Mouse (Mus musculus): ENCODE results near the gene Pak6. TPM values are rescaled to one million over a fixed set of nuclear protein-coding genes. Genes with fewer than 3 reads are reported as not detected.

The Pak6 gene
- polyA plus RNA-seq, 1 experiment from 2014 or later: 6.8 TPM

GRCm38 (mm10) chr2:118669245-118669644 lies 6.1 kb downstream of the Pak6 start:
- no peak for ATAC-seq (ENCODE audit: low FRiP score)
- Histone ChIP-seq H3K4me3 (no peak overlapping the region), H3K4me1 (peaks cover 5% of the 10 kb centered on the region; the same call in 1 of the 2 replicates), H3K27ac (no peak overlapping the region), H3K36me3 (no peaks in the 10 kb centered on the region), H3K9ac (no peak overlapping the region), H3K4me2 (replicated peaks) (no peak overlapping the region), H3K9me3 (replicated peaks) (no peaks in the 10 kb centered on the region), H3K27me3 (peaks cover 29% of the 10 kb centered on the region)
- 66% methylated on average over 6 of the region's 6 CpGs for WGBS

- Histone ChIP-seq H3K27ac (no peak overlapping the region), H3K4me3 (no peak overlapping the region)
- 32% methylated on average over 2 of the region's 2 CpGs for WGBS
These were observed 6.7 kb downstream of the Pak6 start for GRCm38 (mm10) chr2:118669785-118670184.

GRCm38 (mm10) chr2:118671728-118672127 lies 8.6 kb downstream of the Pak6 start:
- ATAC-seq (ENCODE audit: low FRiP score): no peak
- 50% methylated on average over 1 of the region's 1 CpGs for WGBS
- peaks cover 46% of the 10 kb centered on the region for H3K27me3 ChIP-seq

More at GRCm38 (mm10) chr2:118669785-118670184, 6.7 kb downstream of the Pak6 start:
- ATAC-seq (ENCODE audit: low FRiP score): no peak
- peaks cover 5% of the 10 kb centered on the region; the same call in 1 of the 2 replicates for H3K4me1 ChIP-seq
- H3K36me3 ChIP-seq: no peaks in the 10 kb centered on the region
- H3K9ac ChIP-seq: no peak overlapping the region
- peaks cover 32% of the 10 kb centered on the region for H3K27me3 ChIP-seq
- H3K4me2 ChIP-seq (replicated peaks): no peak overlapping the region
- H3K9me3 ChIP-seq (replicated peaks): no peaks in the 10 kb centered on the region

GRCm38 (mm10) chr2:118673686-118674465 lies 10.8 kb downstream of the Pak6 start:
- Histone ChIP-seq H3K27me3 (peaks cover 67% of the 10 kb centered on the region), H3K27ac (no peak overlapping the region), H3K9ac (no peak overlapping the region), H3K36me3 (no peaks in the 10 kb centered on the region), H3K4me2 (replicated peaks) (no peak overlapping the region), H3K4me1 (peaks cover 14% of the 10 kb centered on the region), H3K9me3 (replicated peaks) (no peaks in the 10 kb centered on the region), H3K4me3 (no peak overlapping the region)
- WGBS: 21% methylated on average over 15 of the region's 15 CpGs
- ATAC-seq (ENCODE audit: low FRiP score): no peak

More at GRCm38 (mm10) chr2:118671728-118672127, 8.6 kb downstream of the Pak6 start:
- no peak overlapping the region for H3K27ac ChIP-seq
- no peak overlapping the region for H3K4me2 ChIP-seq (replicated peaks)
- no peak overlapping the region for H3K4me3 ChIP-seq
- no peak overlapping the region for H3K9ac ChIP-seq
- H3K36me3 ChIP-seq: no peaks in the 10 kb centered on the region
- H3K4me1 ChIP-seq: peaks cover 3% of the 10 kb centered on the region
- H3K9me3 ChIP-seq (replicated peaks): no peaks in the 10 kb centered on the region

GRCm38 (mm10) chr2:118674500-118674899 lies 11.4 kb downstream of the Pak6 start:
- H3K4me2 ChIP-seq (replicated peaks): no peak overlapping the region
- H3K36me3 ChIP-seq: no peaks in the 10 kb centered on the region
- WGBS: 18% methylated on average over 7 of the region's 7 CpGs
- no peak overlapping the region for H3K9ac ChIP-seq
- H3K27me3 ChIP-seq: peaks cover 73% of the 10 kb centered on the region
- H3K4me3 ChIP-seq: no peak overlapping the region
- no peak overlapping the region for H3K27ac ChIP-seq
- no peaks in the 10 kb centered on the region for H3K9me3 ChIP-seq (replicated peaks)
- peaks cover 14% of the 10 kb centered on the region for H3K4me1 ChIP-seq
- ATAC-seq (ENCODE audit: low FRiP score): no peak

GRCm38 (mm10) chr2:118676839-118677741 lies 14.0 kb downstream of the Pak6 start:
- peaks cover 14% of the 10 kb centered on the region for H3K4me1 ChIP-seq
- no peak overlapping the region for H3K27ac ChIP-seq
- H3K4me3 ChIP-seq: peak overlapping the region; percentile 52
- H3K9me3 ChIP-seq (replicated peaks): no peaks in the 10 kb centered on the region
- H3K36me3 ChIP-seq: no peaks in the 10 kb centered on the region
- peak; percentile 33; the same call in 1 of the 2 replicates for ATAC-seq (ENCODE audit: low FRiP score)
- H3K4me2 ChIP-seq (replicated peaks): peak overlapping the region; percentile 96
- H3K27me3 ChIP-seq: peaks cover 86% of the 10 kb centered on the region
- under 1% methylated on average over 84 of the region's 89 CpGs for WGBS
- peak overlapping the region; percentile 59 for H3K9ac ChIP-seq

GRCm38 (mm10) chr2:118677817-118678216 lies 14.7 kb downstream of the Pak6 start:
- 0 out of 2 replicates have a peak overlapping the region, but pooled peaks have one; percentile 59 for H3K9ac ChIP-seq
- H3K36me3 ChIP-seq: no peaks in the 10 kb centered on the region
- peak overlapping the region; percentile 96 for H3K4me2 ChIP-seq (replicated peaks)
- no peaks in the 10 kb centered on the region for H3K9me3 ChIP-seq (replicated peaks)
- H3K27me3 ChIP-seq: peaks cover 82% of the 10 kb centered on the region
- peaks cover 14% of the 10 kb centered on the region for H3K4me1 ChIP-seq
- no peak for ATAC-seq (ENCODE audit: low FRiP score)
- peak overlapping the region; percentile 52 for H3K4me3 ChIP-seq
- 13% methylated on average over 4 of the region's 4 CpGs for WGBS
- no peak overlapping the region for H3K27ac ChIP-seq

- no peak for ATAC-seq (ENCODE audit: low FRiP score)
- Histone ChIP-seq H3K9ac (no peak overlapping the region), H3K4me1 (peaks cover 14% of the 10 kb centered on the region), H3K9me3 (replicated peaks) (no peaks in the 10 kb centered on the region), H3K36me3 (no peaks in the 10 kb centered on the region), H3K27me3 (peaks cover 64% of the 10 kb centered on the region), H3K27ac (no peak overlapping the region), H3K4me3 (no peak overlapping the region), H3K4me2 (replicated peaks) (no peak overlapping the region)
- WGBS: 81% methylated on average over 3 of the region's 3 CpGs
These were observed 16.5 kb downstream of the Pak6 start for GRCm38 (mm10) chr2:118679577-118679976.

GRCm38 (mm10) chr2:118680926-118681325 lies 17.8 kb downstream of the Pak6 start:
- no peaks in the 10 kb centered on the region for H3K9me3 ChIP-seq (replicated peaks)
- no peak overlapping the region for H3K9ac ChIP-seq
- H3K27me3 ChIP-seq: peaks cover 52% of the 10 kb centered on the region
- no peak for ATAC-seq (ENCODE audit: low FRiP score)
- no peak overlapping the region for H3K4me2 ChIP-seq (replicated peaks)
- no peaks in the 10 kb centered on the region for H3K36me3 ChIP-seq
- H3K4me1 ChIP-seq: peaks cover 14% of the 10 kb centered on the region
- no peak overlapping the region for H3K27ac ChIP-seq
- 91% methylated on average over 6 of the region's 6 CpGs for WGBS
- H3K4me3 ChIP-seq: no peak overlapping the region

GRCm38 (mm10) chr2:118682544-118683260 lies 19.6 kb downstream of the Pak6 start:
- H3K27me3 ChIP-seq: peaks cover 39% of the 10 kb centered on the region
- no peaks in the 10 kb centered on the region for H3K9me3 ChIP-seq (replicated peaks)
- no peak for ATAC-seq (ENCODE audit: low FRiP score)
- H3K36me3 ChIP-seq: no peaks in the 10 kb centered on the region
- no peak overlapping the region for H3K4me2 ChIP-seq (replicated peaks)
- no peak overlapping the region for H3K4me3 ChIP-seq
- WGBS: 48% methylated on average over 8 of the region's 8 CpGs
- no peak overlapping the region for H3K9ac ChIP-seq
- H3K27ac ChIP-seq: no peak overlapping the region
- peaks cover under 1% of the 10 kb centered on the region for H3K4me1 ChIP-seq

- Histone ChIP-seq H3K4me1 (no peaks in the 10 kb centered on the region), H3K27ac (no peak overlapping the region), H3K9ac (no peak overlapping the region), H3K27me3 (peaks cover 20% of the 10 kb centered on the region), H3K4me3 (no peak overlapping the region), H3K36me3 (no peaks in the 10 kb centered on the region), H3K4me2 (replicated peaks) (no peak overlapping the region), H3K9me3 (replicated peaks) (no peaks in the 10 kb centered on the region)
- 92% methylated on average over 4 of the region's 4 CpGs for WGBS
- ATAC-seq (ENCODE audit: low FRiP score): no peak
These were observed 22.0 kb downstream of the Pak6 start for GRCm38 (mm10) chr2:118685088-118685487.

- H3K4me2 ChIP-seq (replicated peaks): no peak overlapping the region
- H3K27me3 ChIP-seq: peaks cover 9% of the 10 kb centered on the region
- no peaks in the 10 kb centered on the region for H3K4me1 ChIP-seq
- H3K9me3 ChIP-seq (replicated peaks): no peaks in the 10 kb centered on the region
- 78% methylated on average over 8 of the region's 8 CpGs for WGBS
- H3K4me3 ChIP-seq: no peak overlapping the region
- no peaks in the 10 kb centered on the region for H3K36me3 ChIP-seq
- H3K27ac ChIP-seq: no peak overlapping the region
- no peak for ATAC-seq (ENCODE audit: low FRiP score)
- H3K9ac ChIP-seq: no peak overlapping the region
These were observed 23.6 kb downstream of the Pak6 start for GRCm38 (mm10) chr2:118686693-118687092.
